Mouse (Mus musculus): ENCODE data around the gene Ppef1.

The Ppef1 gene

GRCm38 (mm10) chrX:160598055-160598454 lies 137.5 kb downstream of the Ppef1 start:
- no peak for DNase-seq (ENCODE audit: low spot score)

- DNase-seq (ENCODE audit: low spot score) = no peak
These were observed 142.6 kb downstream of the Ppef1 start for GRCm38 (mm10) chrX:160592933-160593332.

- no peak for DNase-seq (ENCODE audit: low spot score)
These were observed 145.4 kb downstream of the Ppef1 start for GRCm38 (mm10) chrX:160590147-160590546.

GRCm38 (mm10) chrX:160588523-160588922 lies 147.0 kb downstream of the Ppef1 start:
- no peak for DNase-seq (ENCODE audit: low spot score)

GRCm38 (mm10) chrX:160585110-160585509 lies 150.5 kb downstream of the Ppef1 start:
- no peak for DNase-seq (ENCODE audit: low spot score)

- no peak for DNase-seq (ENCODE audit: low spot score)
These were observed 151.3 kb downstream of the Ppef1 start for GRCm38 (mm10) chrX:160584148-160584838.

GRCm38 (mm10) chrX:160583589-160583988 lies 152.0 kb downstream of the Ppef1 start:
- no peak for DNase-seq (ENCODE audit: low spot score)
